Comparison of ENCODE assay signal across 8 mouse cellular contexts in the genomic region with DNA sequence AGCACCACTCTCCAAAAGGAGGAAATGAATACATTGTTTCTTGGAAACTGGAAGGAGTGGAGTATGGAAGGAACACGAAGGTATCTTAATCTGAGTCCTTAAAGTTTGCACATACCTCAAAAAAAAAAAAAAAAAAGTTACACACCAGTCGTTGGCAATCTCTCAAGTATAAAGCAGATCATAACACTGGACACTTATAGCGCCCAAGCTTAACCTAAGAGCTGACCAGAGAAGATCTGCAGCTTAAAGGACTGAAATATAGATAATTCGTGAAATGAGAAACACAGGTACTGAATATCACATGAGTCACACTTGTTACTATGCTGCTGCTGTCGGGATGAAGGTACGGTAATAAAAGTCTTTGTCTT. TPM values are rescaled to one million over a fixed set of nuclear protein-coding genes. Genes with fewer than 3 reads are reported as not detected.
DNase-seq lines count a peak whose midpoint lies in the region; ATAC-seq and TF ChIP-seq lines count a peak whose summit lies in the region.

No protein-coding gene starts in this region.

- H3K36me3 ChIP-seq in heart, adult 2 months (ENCODE audit: control insufficient read depth, insufficient read depth, low read length): peaks cover 8% of the 10 kb centered on the region; the same call in 1 of the 2 replicates
- H3K36me3 ChIP-seq in C2C12 (ENCODE audit: control insufficient read depth, insufficient read depth): peaks cover 18% of the 10 kb centered on the region
- H3K36me3 ChIP-seq in forebrain, embryonic 11.5 days (ENCODE audit: control insufficient read depth, insufficient read depth, low read length): no peaks in the 10 kb centered on the region
- H3K36me3 ChIP-seq in liver, embryonic 14.5 days (replicated peaks; ENCODE audit: control insufficient read depth, insufficient read depth, low read depth): 0 out of 2 replicates have a peak, but pooled peaks cover 2% of the 10 kb centered on the region

- H3K4me2 ChIP-seq in forebrain, embryonic 11.5 days (ENCODE audit: low read depth, low read length, severe bottlenecking): peak overlapping the region; percentile 55
- H3K4me2 ChIP-seq in liver, embryonic 14.5 days (ENCODE audit: low read depth): peak overlapping the region; percentile 91

- no peaks in the 10 kb centered on the region for H3K27me3 ChIP-seq in heart, adult 2 months (ENCODE audit: control insufficient read depth, insufficient read depth, low read length)
- H3K27me3 ChIP-seq in C2C12 (ENCODE audit: control insufficient read depth, insufficient read depth, insufficient read length): no peaks in the 10 kb centered on the region
- no peaks in the 10 kb centered on the region for H3K27me3 ChIP-seq in forebrain, embryonic 11.5 days (ENCODE audit: control insufficient read depth, insufficient read depth, low read length)
- no peaks in the 10 kb centered on the region for H3K27me3 ChIP-seq in liver, embryonic 14.5 days (ENCODE audit: control insufficient read depth, insufficient read depth, low read length)

- H3K79me2 ChIP-seq in heart, adult 2 months (replicated peaks; ENCODE audit: control insufficient read depth, insufficient read depth, low read length): no peaks in the 10 kb centered on the region
- peaks cover 43% of the 10 kb centered on the region for H3K79me2 ChIP-seq in C2C12 (ENCODE audit: control insufficient read depth, insufficient read depth)

- 4% methylated on average over 6 of the region's 6 CpGs for WGBS in heart, adult 2 months
- WGBS in forebrain, embryonic 11.5 days: 7% methylated on average over 6 of the region's 6 CpGs
- 3% methylated on average over 6 of the region's 6 CpGs for WGBS in liver, embryonic 14.5 days (ENCODE audit: insufficient replicate concordance)

- H3K27ac ChIP-seq in heart, adult 2 months: peak overlapping the region; percentile 94
- H3K27ac ChIP-seq in forebrain, embryonic 11.5 days (ENCODE audit: low read depth, low read length): peak overlapping the region; percentile 70
- peak overlapping the region; percentile 71 for H3K27ac ChIP-seq in liver, embryonic 14.5 days

- no peak for TF ChIP-seq EP300 in heart, adult 2 months (IDR thresholded peaks at IDR 0.05; ENCODE audit: insufficient read depth, low read depth, low read length)
- no peak for TF ChIP-seq EP300 in liver, embryonic 14.5 days (IDR thresholded peaks at IDR 0.05; ENCODE audit: low read depth)

- H3K9me3 ChIP-seq in forebrain, embryonic 11.5 days (ENCODE audit: control insufficient read depth, low read length): no peaks in the 10 kb centered on the region
- no peaks in the 10 kb centered on the region for H3K9me3 ChIP-seq in liver, embryonic 14.5 days (ENCODE audit: control insufficient read depth, low read length)

- TF ChIP-seq CTCF in heart, adult 2 months (IDR thresholded peaks at IDR 0.05): no peak
- no peak for TF ChIP-seq CTCF in C2C12 (IDR thresholded peaks at IDR 0.05; ENCODE audit: control insufficient read depth, insufficient read depth, insufficient read length)
- TF ChIP-seq CTCF in liver, embryonic 14.5 days (IDR thresholded peaks at IDR 0.05; ENCODE audit: low read depth): no peak

- peak overlapping the region; percentile 90 for H3K4me3 ChIP-seq in heart, adult 2 months
- H3K4me3 ChIP-seq in C2C12 (ENCODE audit: insufficient read depth, poor library complexity, severe bottlenecking): peak overlapping the region; percentile 19
- H3K4me3 ChIP-seq in forebrain, embryonic 11.5 days (ENCODE audit: low read depth, low read length): peak overlapping the region; percentile 53
- peak overlapping the region; percentile 77 to 100 for H3K4me3 ChIP-seq in liver, embryonic 14.5 days (ENCODE audit: insufficient read depth in 1 of 2, low read depth in 2 of 2, low read length in 2 of 2)

- no peak for DNase-seq in heart, adult 2 months
- DNase-seq in heart, postnatal 25 days (ENCODE audit: low spot score): no peak
- no peak for DNase-seq in forebrain, embryonic 11.5 days (ENCODE audit: low spot score)
- DNase-seq in liver, embryonic 14.5 days (ENCODE audit: low read depth in 3 of 3, low spot score in 3 of 3): no peak
- DNase-seq in left cerebral cortex, adult 18-20 months (ENCODE audit: low spot score in 2 of 2): no peak
- no peak for DNase-seq in urinary bladder, adult 18-20 months (ENCODE audit: low spot score in 2 of 2)

- peaks cover 3% of the 10 kb centered on the region for H3K4me1 ChIP-seq in heart, adult 2 months (ENCODE audit: control insufficient read depth, insufficient read depth, low read length)
- H3K4me1 ChIP-seq in forebrain, embryonic 11.5 days (replicated peaks; ENCODE audit: control insufficient read depth, insufficient read depth, low read length): no peaks in the 10 kb centered on the region
- peaks cover 6 to 8% of the 10 kb centered on the region in 2 experiments; a peak in 3 of 4 replicates for H3K4me1 ChIP-seq in liver, embryonic 14.5 days (replicated peaks; ENCODE audit: control insufficient read depth in 2 of 2, insufficient read depth in 2 of 2, low read length in 1 of 2)

- peak overlapping the region; percentile 66 for H3ac ChIP-seq in C2C12 (ENCODE audit: control insufficient read depth, insufficient read length, low read depth)

- intact Hi-C loops in heart, adult 2 months (cut with DNase I): loop anchor here (2.0 to 10.0 kb wide), 4 partner anchors 141 to 421 kb away; no protein-coding TSS in a partner anchor
- intact Hi-C loops in heart, postnatal 25 days (cut with DNase I): loop anchor here (2.0 to 10.0 kb wide), 3 partner anchors 79 to 461 kb away; no protein-coding TSS in a partner anchor

- TF ChIP-seq POLR2A in heart, adult 2 months (IDR thresholded peaks at IDR 0.05; ENCODE audit: insufficient read depth, low read depth, low read length): no peak

- no peak for ATAC-seq in forebrain, embryonic 11.5 days (replicated peaks; ENCODE audit: low FRiP score)
- peak; percentile 15; the same call in 1 of the 2 replicates for ATAC-seq in liver, embryonic 14.5 days (ENCODE audit: insufficient read depth)
- ATAC-seq in activated CD4-positive, CD25-positive, alpha-beta regulatory T cell, adult 4 months: no peak

- H3K9ac ChIP-seq in heart, adult 2 months (ENCODE audit: low read depth, low read length): peak overlapping the region; percentile 29
- H3K9ac ChIP-seq in forebrain, embryonic 11.5 days (ENCODE audit: low read length): peak overlapping the region; percentile 77
- peak overlapping the region; percentile 76 for H3K9ac ChIP-seq in liver, embryonic 14.5 days (replicated peaks)

- peaks cover 40% of the 10 kb centered on the region for H3K79me3 ChIP-seq in C2C12 (ENCODE audit: low read depth)

TF ChIP-seq in C2C12, 6 proteins besides CTCF, POLR2A, EP300 and RAD21:
- TF ChIP-seq MYOD1 (IDR thresholded peaks at IDR 0.05; ENCODE audit: control insufficient read depth, insufficient read length, low read depth): no peak
- no peak for TF ChIP-seq CEBPB (IDR thresholded peaks at IDR 0.05; ENCODE audit: low read depth)
- TF ChIP-seq FOSL1 (IDR thresholded peaks at IDR 0.05; ENCODE audit: insufficient read depth, low read length, poor library complexity, severe bottlenecking): no peak
- TF ChIP-seq USF1 (IDR thresholded peaks at IDR 0.05; ENCODE audit: low read depth): no peak
- TF ChIP-seq MYOG (IDR thresholded peaks at IDR 0.05; ENCODE audit: control insufficient read depth, extremely low read depth, insufficient read length): no peak

RNA-seq across cellular contexts. Expression of a gene that starts 0.6 kb away (rescaled TPM):
- total RNA-seq in heart, adult 2 months (2021): 10 to 100 TPM; 14.0 to 15.7 TPM
- 10.4 and 25.6 TPM in 2 replicates for polyA plus RNA-seq in heart, adult 2 months (2012; rRNA removed)
- total RNA-seq in heart, postnatal 25 days (2021): 10 to 100 TPM; 13.5 to 13.8 TPM
- polyA plus RNA-seq in C2C12 (2012; fragmentation: generic; extraction: Trizol): 16.6 TPM
- polyA plus RNA-seq in forebrain, embryonic 11.5 days (2014; fragmentation: Nextera tagmentation; extraction: Ambion mirVana): 29.6 and 33.6 TPM in 2 replicates
- polyA plus RNA-seq in liver, embryonic 14.5 days (2012; rRNA removed): 7.1 and 11.5 TPM in 2 replicates
- 11.7 and 12.1 TPM in 2 replicates for polyA plus RNA-seq in liver, embryonic 14.5 days (2014; fragmentation: Nextera tagmentation; extraction: Ambion mirVana)
- polyA plus RNA-seq in activated CD4-positive, CD25-positive, alpha-beta regulatory T cell, adult 4 months (2017; shearing (Covaris generic)): 10 to 100 TPM; 30.8 to 37.4 TPM
- total RNA-seq in left cerebral cortex, adult 18-20 months (2021): 10 to 100 TPM; 17.6 to 18.2 TPM

RNA-seq across cellular contexts. Expression of a gene that starts 28.9 kb away (rescaled TPM):
- total RNA-seq in heart, adult 2 months (2021): 1 to 10 TPM; 6.2 to 7.0 TPM
- 1.7 and 2.8 TPM in 2 replicates for polyA plus RNA-seq in heart, adult 2 months (2012; rRNA removed)
- 1 to 10 TPM; 7.0 to 7.7 TPM for total RNA-seq in heart, postnatal 25 days (2021)
- polyA plus RNA-seq in C2C12 (2012; fragmentation: generic; extraction: Trizol): 2.6 TPM
- polyA plus RNA-seq in forebrain, embryonic 11.5 days (2014; fragmentation: Nextera tagmentation; extraction: Ambion mirVana): 89.3 and 106 TPM in 2 replicates
- 0.04 and 0.16 TPM in 2 replicates for polyA plus RNA-seq in liver, embryonic 14.5 days (2012; rRNA removed)
- polyA plus RNA-seq in liver, embryonic 14.5 days (2014; fragmentation: Nextera tagmentation; extraction: Ambion mirVana): 0.08 and 0.14 TPM in 2 replicates
- polyA plus RNA-seq in activated CD4-positive, CD25-positive, alpha-beta regulatory T cell, adult 4 months (2017; shearing (Covaris generic)): not detected
- 10 to 100 TPM; 55.2 to 62.4 TPM for total RNA-seq in left cerebral cortex, adult 18-20 months (2021)

Comparison
In these comparisons a context has a peak if more than half of its experiments do, and no peak if none do; other contexts are left out.
1. H3K4me3 ChIP-seq: peak in every context shown above with its lines; median percentile 90 in heart, adult 2 months; 88 in liver, embryonic 14.5 days; 53 in forebrain, embryonic 11.5 days; 19 in C2C12.
2. RNA of a gene that starts 28.9 kb away (polyA plus RNA-seq): 89.3 to 106 TPM in forebrain, embryonic 11.5 days; 2.6 TPM in C2C12 (single experiment), 1.7 to 2.8 TPM in heart, adult 2 months, 0.04 to 0.16 TPM in liver, embryonic 14.5 days and not detected in activated CD4-positive, CD25-positive, alpha-beta regulatory T cell, adult 4 months; every median in the first group is over 10 times any median in the second.
3. Peak in every context shown above with its lines, with median percentiles within 50 percentile points of each other: H3K27ac ChIP-seq and H3K9ac ChIP-seq.